Mouse (Mus musculus): ENCODE measurements around the gene Mettl16.
A peak's percentile ranks its signal among the peaks of the same experiment; 100 is the strongest.

The Mettl16 gene

DNA sequence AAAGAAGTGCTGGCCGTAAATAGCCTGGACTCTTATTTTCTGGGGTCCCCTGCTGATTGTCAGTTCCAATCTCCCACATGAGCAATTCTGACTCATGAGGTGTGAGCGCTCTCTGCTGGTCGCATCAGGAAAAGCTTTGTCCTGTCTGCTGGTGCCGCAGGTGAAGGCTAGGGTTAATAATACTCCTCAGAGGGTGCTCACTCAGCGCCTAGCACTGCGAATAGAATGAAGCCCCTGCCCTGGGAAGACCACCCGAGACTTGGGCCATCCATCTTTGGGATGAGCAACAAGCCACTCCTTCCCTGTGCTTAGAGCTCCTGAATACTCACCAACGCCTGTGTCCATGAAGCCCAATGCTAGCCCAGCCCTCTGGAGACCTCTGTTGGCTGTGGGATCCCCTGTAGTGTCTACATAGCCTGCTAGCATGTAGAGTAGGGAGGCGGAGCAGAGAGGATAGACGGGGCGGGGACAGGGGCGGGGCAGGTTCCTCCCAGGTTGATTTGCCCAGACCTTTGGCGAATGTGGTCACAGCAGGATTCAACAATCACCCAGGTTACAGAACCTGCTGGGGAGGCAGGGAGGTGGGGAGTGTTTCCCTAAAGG, 77.4 kb downstream of the Mettl16 start:
- DNase-seq (ENCODE audit: low spot score) = peak; percentile 69

DNA sequence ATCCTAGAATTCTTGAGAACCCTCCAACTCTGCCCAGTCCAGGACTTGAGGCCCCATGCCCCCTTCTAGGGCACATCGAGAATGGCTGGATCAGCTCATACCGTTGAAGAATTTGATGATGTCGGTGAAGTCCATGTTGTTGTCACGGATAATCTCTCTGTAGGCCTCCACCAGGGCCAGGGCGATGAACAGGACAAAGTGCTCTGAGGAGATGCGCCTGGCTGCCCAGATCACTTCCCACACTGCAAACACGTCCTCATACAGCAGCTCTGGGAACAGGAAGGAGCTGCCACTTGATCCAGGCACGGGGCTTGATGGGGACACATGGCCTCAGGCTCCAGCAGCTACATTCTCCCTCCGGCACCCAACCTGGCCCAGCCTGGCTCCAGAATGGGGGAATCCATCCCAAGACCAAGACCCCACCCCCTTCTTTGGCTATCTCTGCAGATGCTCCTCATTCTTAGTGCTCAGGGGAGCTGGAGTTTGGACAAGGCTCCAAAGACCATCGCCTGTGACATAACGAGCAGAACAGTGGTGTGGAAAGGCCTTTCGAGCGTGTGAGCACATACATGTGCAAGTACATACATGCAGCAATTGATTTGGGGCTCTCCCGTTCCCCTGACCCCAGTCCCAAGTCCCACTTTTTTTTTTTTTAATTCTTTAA, 80.5 kb downstream of the Mettl16 start:
- DNase-seq (ENCODE audit: low spot score) = no peak

DNA sequence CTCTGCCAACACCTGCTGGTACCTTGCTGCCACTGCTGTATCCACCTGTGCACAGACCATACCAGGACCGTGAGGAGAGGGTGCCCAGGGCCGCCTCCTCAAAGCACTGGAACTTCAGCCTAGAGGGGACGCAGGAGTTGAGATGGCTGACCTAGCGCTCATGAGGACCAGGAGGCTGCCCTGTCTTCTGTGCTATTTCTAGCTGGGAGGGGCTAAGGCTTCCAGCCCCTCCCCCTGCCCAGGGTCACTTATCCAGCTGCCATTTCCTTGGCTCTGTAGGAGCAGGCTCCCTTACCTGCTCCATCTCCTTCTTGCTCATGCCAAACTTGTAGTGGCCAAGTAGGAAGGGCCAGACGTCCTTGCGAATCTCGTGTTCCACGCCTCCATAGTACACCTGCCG, 87.1 kb downstream of the Mettl16 start:
- DNase-seq (ENCODE audit: low spot score) = no peak

DNA sequence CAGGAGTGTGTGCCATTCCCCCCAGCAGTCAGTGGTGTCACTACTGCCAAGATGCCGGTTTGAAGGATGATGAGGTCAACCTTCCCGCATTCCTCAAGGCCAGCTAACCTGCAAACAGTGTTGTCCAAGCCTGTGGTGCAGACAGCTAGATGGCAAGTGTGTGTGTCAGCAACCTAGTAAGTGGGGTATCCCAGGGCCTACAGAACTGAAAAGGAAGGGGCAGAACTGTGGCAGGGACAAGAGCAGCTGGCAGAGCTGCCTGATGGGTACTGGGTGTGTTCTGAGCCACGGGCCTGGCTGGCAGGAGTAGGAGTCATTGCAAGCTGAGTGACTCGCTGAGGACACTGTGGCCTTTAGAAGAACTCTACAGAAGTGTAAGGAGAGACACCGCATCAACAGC, 91.5 kb downstream of the Mettl16 start:
- DNase-seq (ENCODE audit: low spot score) = no peak

DNA sequence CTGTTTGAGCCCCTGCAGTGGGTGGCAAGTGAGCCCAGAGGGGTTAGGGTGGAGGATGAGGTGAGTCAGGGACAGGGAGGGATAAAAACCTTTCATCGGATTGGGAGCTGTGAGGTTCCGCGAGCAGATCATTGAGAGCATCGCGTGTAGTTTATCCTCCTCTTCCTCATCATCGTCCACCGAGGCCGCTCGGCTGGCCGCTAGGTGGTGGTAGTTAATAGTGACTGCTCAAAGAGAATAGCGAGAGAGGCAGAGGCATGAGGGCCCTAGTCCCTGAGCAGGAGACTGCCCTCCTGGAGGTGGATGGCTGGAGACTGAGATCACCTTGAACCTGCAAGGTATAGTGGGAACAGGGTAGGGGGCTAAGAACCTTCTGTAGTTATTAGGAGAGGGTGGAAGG, 92.8 kb downstream of the Mettl16 start:
- DNase-seq (ENCODE audit: low spot score) = no peak

DNA sequence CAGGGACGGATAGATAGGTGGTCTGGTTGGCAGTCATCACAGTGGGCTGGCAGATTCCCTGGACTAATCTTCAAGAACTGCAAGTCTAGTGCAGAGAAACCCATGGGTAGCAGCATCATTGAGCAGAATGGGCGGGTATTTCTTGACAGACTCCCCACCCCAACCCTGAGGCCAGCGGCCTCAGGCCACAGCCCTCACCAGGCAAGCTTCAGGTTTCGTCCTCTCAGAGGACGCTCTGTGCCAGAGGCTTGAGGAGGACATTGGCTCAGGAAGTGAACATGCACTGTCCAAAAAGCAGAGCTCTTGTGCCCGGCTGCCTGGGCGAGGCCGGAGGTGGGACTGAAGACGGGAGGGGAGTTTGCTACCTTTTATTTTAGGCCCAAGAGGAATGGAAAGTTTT, 93.8 kb downstream of the Mettl16 start:
- no peak for DNase-seq (ENCODE audit: low spot score)

DNA sequence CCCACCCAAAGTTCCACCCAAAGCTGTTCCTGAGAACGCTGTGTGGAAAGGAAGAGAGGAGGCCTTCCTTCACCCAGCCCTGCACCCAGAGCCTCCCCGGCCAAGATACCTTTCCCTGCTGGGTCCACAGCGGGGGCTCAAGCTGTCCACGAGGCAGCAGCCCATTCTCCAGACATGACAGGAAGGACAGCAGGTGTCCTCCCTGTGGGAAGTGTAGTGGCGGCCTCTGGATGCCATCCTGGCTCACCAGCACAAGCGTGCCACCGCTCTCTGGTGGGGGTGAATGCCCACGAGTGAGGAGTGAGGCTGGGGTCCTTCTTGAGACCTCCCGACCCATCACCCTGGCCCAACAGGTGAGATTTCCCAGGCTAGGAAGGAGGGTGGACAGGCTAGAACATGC, 94.6 kb downstream of the Mettl16 start:
- DNase-seq (ENCODE audit: low spot score) = no peak

DNA sequence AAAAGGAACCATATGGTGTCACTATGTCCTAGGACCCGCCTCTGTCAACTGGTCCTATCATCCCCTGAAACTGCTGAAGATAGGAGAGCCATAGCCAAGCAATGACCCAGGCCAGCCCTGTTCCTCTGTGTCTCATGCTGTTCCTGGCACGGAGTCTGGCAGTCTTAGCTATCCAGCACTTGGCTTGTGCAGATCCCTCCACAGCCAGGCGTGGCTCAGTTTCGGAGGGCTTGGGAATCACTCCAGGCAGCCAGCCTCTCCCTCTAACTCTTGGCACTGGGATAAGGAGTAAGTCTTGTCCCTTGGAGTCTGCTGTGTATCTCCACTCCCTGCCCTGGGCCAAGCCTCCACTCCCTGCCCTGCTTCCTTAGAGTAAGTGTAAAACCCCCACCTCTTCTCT, 96.0 kb downstream of the Mettl16 start:
- DNase-seq (ENCODE audit: low spot score) = peak; percentile 67

DNA sequence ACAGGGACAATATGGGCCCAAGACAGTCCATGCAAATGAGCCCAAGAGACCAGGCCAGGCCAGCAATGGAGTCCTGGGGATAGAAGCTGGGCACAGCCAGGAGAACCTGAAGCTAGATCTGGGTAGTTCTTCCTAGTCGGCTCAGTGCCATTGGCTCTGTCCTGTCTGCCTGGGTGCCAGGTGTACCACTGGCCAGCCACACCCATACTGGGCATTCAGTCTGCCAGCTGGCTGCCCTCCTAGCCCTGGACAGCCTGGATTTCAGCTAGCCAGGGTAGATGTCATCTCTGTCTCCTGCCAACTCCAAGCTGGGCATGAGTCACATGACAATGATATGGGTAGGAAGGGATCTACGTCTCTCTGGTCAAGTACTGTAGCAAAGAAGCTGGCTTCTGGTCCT, 96.6 kb downstream of the Mettl16 start:
- DNase-seq (ENCODE audit: low spot score) = peak; percentile 54

DNA sequence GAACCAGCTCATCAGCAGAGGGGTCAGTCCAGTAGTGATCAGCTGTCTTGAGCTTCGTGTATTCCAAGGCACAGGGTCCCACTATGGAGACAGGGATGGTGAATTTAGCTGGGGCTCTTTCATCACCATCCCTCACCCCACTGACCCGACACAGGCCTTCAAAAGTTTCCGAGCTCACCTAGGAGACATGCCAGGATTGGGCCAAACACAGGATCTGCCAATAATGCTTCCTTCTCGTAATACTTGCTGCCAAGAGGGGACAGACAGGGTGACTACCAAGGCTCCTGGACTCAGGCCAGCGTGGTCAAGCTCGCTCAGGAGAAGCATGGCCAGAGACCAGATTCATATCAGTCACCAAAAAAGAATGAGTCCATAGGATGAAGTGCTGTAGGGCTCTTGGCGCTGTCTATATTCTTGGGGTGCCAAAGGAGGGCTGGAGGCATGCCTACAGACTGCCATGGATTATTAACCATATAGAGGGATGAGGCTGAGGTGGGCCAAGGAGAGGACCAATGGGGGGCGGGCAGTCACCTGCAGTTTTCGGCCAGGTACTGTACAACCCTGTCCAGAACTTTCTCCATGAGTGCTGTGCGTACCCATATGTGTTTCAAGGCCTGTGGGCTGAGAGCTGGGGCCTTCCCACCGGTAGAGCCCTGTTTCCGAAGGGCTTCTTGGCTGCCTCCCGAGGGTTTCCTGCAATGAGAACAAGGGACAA, 97.6 kb downstream of the Mettl16 start:
- no peak for DNase-seq (ENCODE audit: low spot score)

DNA sequence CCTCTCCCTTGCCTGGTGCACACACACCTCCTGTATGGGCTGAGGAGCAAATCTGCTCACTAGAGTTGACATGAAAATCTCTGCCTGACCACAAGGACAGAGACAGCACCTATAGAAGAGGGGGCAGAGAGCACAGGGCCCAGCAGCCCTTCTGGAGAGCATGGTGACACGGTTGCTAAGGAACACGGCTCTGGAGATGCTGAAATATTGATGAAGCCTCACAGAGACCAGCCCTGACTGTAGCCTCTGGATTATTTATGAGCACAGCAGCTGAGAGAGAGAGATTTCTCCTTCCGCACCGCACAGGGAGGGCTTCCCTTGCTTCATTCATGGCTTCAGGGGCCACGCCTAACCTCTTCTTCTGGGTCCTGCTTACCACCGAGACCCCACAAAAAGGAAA, 99.0 kb downstream of the Mettl16 start:
- DNase-seq (ENCODE audit: low spot score) = no peak

DNA sequence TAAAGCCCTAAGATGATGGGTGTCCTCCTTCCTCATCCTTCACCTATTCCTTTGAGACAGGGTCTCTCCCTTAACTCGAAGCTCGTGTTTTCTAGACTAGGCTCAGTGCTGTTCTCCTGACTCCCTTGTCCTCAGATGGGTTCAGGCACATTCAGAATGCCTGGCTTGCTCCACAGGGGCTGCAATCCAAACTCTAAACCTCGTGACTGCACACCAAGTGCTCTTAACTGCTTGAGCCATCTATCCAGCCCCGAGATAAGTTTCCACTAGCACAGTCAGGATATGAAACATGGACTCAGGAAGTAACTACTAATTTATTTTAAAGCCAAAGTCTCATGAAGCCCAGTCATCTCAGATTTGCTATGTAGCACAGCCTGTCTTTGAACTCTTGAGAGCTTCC, 99.9 kb downstream of the Mettl16 start:
- no peak for DNase-seq (ENCODE audit: low spot score)

DNA sequence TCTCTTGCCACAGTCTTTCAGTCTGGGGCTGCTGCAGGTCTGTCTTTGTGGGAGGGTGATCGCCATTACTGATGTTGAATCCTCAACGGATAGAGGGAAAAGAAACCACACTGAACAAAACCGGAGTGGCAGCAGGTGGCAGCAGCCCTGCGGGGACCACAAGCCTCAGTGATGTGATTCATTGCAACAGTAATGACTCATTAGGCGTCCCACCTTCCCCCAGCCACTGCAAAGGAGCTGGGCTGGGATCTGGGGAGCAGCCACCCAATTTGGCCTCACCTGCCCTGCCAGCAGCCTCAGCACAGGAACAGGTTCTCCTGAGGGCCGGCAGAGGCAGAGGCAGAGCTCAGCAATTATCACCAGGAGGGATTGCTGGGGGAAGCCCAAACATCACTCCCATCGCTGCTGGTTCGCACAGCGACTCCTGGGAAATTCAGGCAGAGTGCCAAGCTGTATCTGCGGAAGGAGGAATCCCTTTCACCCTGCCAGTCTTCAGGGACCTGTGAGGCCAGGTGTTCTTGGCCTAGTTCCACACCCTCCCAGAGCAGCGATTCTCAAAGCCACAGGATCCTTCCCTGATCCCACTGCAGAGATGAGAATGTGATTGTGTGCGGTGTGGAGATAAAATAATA, 100.5 kb downstream of the Mettl16 start:
- no peak for DNase-seq (ENCODE audit: low spot score)

DNA sequence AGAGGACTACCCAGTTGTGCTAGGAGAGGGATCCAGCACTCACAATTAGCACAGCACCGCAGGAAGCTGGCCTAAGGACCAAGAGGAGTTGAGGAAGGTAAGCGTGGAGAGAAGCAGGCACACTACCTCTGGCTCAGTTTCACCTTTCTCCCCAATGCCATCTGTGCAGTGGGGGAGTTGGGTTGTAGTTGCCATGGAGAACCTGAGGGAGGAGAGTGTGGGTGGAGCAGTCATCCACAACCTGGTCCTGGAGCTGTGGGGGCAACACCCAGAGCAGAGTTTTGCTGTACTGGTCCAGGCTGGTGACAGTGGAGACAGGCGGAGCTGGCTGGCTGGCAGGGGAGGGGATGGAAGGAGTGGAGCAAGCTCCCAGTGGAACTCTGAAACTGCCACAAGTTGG, 104.0 kb downstream of the Mettl16 start:
- no peak for DNase-seq (ENCODE audit: low spot score)

DNA sequence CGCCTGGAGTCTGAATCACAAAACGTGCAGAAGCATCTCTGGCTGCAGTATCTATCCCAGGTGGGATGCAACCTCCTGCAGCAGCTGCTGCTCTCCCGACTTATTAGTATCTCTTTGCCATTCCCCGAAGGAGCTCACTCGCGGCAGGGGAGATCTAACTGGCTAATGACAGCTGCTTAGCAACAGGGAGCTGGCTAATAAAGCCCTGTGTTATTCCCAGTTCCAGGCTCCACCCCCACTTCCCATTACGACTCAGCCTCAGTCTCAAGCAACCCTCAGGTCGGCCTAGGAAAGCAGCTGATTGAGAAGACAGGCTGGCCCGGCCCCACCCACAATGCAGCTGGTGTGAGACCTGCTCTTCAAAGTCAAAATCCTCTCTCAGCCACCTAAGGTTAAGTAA, 106.2 kb downstream of the Mettl16 start:
- peak; percentile 31 for DNase-seq (ENCODE audit: low spot score)

All from ovary, postnatal 36 days (tissue).